Mouse (Mus musculus) lung, postnatal 0 days (tissue): ENCODE measurements around the gene Specc1.

ENCODE experiments used
- CTCF ChIP-seq: IDR thresholded peaks from 2 replicates; pipeline ENCODE4 v1.5.1; 2016; ENCODE audit warnings: antibody characterized with exemption, mild to moderate bottlenecking
- EP300 ChIP-seq: IDR thresholded peaks from 2 replicates; pipeline ENCODE4 v1.6.1; 2016; ENCODE audit warnings: antibody characterized with exemption, mild to moderate bottlenecking, control low read depth

- TF ChIP-seq CTCF: no peak
- TF ChIP-seq EP300: no peak
These were observed 302.7 kb downstream of the Specc1 start for GRCm38 (mm10) chr11:62259214-62259613.
